Mouse (Mus musculus): ENCODE measurements around the gene U2af2.

- TF ChIP-seq CTCF (IDR thresholded peaks at IDR 0.05; ENCODE audit: low read depth, low read length) (0 out of 2 replicates have a peak, but pooled peaks have one; percentile 2), POLR2A (IDR thresholded peaks at IDR 0.05; ENCODE audit: extremely low read depth, insufficient read depth, low read length) (peak; percentile 39; the same call in 1 of the 2 replicates)
Observed at GRCm38 (mm10) chr7:5080010-5080751, 18.2 kb downstream of the U2af2 start, which contains the start of gene Epn1.
